Mouse (Mus musculus): ENCODE results near the gene Tec.

Gene Tec

GRCm38 (mm10) chr5:72783123-72783522 is 85.2 kb downstream of the Tec start:
- DNase-seq (ENCODE audit: low spot score in 2 of 2): no peak

DNA sequence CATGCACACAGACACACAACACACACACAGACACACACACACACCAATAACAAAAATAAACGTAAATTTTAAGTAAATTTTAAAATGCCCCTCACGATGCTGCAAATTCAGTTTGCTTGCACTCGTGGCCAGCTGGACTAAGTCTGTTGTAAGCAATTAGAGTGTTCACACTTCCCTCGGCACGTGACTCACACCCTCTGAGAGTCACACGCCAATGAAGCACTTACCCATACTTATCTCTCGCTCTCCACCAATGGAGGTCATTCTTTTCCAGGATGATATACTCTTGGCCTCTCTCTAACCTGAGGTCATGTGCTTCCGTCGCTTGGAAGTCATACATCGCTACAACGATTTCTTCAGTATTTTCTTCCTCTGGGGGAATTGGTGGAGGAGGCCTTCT is 86.5 kb downstream of the Tec start:
- DNase-seq (ENCODE audit: low spot score in 2 of 2): no peak

- no peak for DNase-seq (ENCODE audit: low spot score in 2 of 2)
Measured at GRCm38 (mm10) chr5:72776595-72776994, 91.7 kb downstream of the Tec start.

DNA sequence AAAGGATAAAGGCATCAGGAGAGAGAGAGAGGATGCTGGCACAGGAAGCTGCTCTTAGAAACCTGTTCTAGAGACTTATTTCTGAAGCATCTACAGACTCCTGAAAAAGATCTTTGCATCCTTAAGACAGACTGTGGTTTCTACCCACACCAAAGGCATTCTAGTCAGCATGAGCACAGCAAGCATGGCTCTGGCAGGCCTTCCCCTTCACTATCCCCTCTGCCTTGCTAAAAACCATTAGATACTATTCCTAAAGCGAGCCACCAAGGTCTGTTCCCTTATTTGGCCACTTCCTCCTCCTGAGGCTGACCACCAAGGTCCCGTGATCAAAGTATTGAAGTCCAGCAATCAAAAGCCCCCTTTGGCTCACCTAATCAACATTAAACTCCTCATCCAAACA is 92.2 kb downstream of the Tec start:
- no peak for DNase-seq (ENCODE audit: low spot score in 2 of 2)

GRCm38 (mm10) chr5:72769841-72770240 is 98.4 kb downstream of the Tec start:
- DNase-seq (ENCODE audit: low spot score in 2 of 2): no peak

DNA sequence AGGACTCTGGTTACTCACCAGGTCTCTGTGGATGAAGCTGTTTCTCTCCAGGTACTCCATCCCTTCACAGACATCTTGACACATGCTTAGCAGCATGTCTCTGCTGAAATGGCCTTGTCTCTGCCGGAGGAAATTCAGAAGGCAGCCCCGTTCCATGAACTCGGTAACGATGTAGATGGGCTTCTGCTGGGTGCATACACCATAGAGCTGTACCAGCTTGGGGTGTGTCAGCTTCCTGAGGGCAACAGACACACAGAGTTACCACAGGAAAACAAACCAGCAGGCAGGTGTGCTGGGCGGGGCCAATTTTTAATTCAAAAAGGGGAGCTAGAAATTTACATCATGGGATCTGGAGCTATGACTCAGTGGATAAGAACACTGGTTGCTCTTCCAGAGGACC is 104.7 kb downstream of the Tec start:
- DNase-seq (ENCODE audit: low spot score in 2 of 2): no peak

DNA sequence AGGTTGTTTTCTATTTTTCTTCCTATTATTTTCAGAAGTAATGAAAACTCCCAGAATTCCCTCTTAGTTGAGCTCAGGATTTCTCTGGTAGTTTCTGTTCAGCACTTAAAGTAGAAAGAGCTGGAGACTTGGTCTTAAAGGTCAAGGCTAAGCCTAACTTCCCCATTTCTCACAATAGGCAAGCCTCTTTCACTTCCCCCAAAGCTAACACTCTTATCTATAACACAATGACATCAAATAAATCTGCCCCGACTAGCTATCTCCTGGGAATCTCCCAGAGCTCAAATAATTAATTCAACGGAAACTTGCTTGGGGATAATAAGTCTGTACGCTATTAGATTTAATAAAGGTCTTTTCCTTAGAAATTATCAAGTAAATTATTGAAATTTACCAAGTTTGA is 105.3 kb downstream of the Tec start:
- no peak for DNase-seq (ENCODE audit: low spot score in 2 of 2)

DNA sequence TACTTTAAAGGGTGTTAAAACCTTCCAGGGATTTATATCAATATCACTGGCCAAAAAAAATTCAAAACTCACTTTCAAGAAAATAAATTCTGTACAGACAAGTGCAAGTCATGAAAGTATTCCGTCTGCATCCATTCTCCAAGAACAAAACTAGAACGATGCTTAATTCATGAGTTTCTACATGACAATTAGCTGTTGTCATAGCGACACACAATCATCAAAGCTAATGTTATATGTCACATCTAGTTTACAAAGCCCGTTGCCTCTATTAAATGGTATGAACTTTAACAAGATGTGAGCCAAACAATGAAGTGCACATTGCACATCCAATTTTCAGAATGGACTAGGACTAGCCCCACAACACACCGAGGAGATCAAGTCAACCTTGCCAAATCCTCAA is 106.5 kb downstream of the Tec start:
- no peak for DNase-seq (ENCODE audit: low spot score in 2 of 2)

DNA sequence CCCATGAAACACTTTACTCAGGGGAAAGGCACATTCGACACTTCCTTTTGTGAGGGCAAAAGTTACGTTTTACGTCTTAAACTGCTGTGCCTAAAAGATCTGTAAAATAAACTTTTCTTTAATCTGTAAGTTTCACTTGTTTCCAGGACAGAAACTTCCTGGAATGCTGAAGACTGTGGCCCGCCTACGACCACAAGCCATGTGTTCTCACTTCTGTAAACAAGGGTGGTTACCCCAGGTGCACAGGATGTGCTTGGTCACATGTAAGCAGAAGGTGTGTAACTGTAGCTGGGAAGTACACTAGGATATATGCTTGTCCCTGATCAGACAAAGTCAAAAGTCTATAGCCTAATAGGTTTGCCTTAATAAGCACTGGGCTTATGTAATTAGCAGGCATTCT is 107.0 kb downstream of the Tec start:
- no peak for DNase-seq (ENCODE audit: low spot score in 2 of 2)

DNA sequence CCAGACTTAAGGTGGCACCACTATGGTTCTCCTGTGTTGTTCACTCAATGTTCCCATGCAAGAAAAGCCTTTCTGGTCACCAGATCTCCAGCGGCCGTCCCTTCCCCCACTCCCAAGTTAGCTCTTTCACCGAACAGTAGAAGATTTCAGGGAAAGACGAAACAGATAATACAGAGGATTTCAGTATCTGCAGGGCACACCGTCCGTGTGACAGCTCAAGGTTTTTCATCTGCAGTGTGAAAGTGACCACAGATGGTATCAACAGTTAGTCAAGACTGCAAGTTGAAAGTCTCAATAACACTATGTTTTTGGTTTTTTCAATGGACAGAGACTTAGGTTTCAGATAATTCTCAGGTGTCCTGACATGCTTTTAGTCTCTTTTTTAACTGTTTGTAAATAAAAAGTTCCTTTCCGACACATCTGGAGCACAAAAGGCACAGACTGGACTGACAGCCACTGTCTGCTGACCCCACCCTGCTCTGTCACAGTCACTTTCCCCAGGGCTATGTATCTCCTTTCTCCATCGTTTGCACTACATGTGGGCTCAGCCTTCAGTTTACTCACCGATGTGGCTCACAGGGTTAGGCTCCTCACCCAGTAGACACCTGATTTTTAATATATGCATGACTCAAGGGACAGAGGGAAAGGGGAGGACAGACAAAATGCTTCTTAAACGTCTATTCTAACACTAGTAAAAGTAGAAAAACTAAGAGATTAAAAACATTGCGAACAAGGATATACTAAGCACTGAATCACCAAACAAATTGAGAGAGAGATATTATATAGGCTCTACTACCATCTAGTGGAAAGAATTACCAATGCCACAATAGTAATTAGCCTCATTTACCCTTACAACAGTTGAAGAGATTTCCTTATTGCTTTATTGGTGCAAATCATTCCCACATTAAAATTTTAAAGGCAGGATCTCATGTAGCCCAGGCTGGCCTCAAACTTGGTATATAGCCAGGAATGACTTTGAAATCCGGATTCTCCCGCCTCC is 109.1 kb downstream of the Tec start:
- DNase-seq (ENCODE audit: low spot score in 2 of 2): no peak

- DNase-seq (ENCODE audit: low spot score in 2 of 2): no peak
Measured at GRCm38 (mm10) chr5:72757155-72757773, 111.0 kb downstream of the Tec start.

DNA sequence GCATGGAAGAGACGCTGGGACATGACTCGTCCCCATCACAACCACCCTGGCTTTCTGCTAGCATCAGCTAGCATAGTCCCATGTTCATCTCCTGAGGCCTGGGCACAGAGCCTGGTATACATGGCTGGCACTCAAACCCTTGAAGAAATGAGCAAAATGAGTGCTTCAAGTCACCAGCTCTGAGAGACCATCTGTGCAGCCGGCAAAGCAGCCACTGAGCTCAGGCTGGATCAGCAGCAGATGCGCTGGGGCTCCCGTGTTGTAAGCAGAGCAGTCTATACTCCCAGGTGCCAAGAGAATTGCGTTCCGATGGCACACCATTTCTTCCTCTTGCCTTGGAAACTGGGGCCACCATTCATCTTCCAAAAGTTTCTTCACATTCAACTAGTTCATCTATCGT is 112.3 kb downstream of the Tec start:
- peak; percentile 40 to 82 for DNase-seq (ENCODE audit: low spot score in 2 of 2)

GRCm38 (mm10) chr5:72755035-72755434 is 113.2 kb downstream of the Tec start:
- DNase-seq (ENCODE audit: low spot score in 2 of 2): no peak

DNA sequence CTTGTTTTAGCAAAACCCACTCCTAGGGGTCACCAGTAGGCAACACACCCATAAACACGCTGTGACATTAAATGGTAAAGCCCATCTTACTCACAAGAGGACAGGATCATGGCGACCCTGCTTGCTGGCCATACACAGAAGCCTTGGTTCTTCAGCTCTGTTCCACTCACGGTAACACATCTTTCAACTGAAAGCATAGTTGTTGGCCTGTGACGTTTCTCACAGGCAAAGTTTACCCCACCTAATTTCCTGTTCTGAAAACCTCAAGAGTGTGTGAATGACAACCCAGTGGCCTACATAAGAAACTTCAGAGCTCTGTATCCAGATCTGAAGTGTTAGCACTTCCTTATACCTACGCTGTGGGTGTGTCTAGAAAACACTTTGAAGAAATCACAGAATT is 115.7 kb downstream of the Tec start, which contains the start of gene Txk:
Txk (minus strand) TSS at position 193 of the 400 bp plus-strand sequence.
- DNase-seq (ENCODE audit: low spot score in 2 of 2): no peak

- no peak for DNase-seq (ENCODE audit: low spot score in 2 of 2)
Measured at GRCm38 (mm10) chr5:72751056-72751758, 117.1 kb downstream of the Tec start.

GRCm38 (mm10) chr5:72750226-72750625 is 118.1 kb downstream of the Tec start:
- no peak for DNase-seq (ENCODE audit: low spot score in 2 of 2)

GRCm38 (mm10) chr5:72748659-72749265 is 119.5 kb downstream of the Tec start:
- no peak for DNase-seq (ENCODE audit: low spot score in 2 of 2)

GRCm38 (mm10) chr5:72747384-72747783 is 120.9 kb downstream of the Tec start:
- peak; percentile 62 to 88 for DNase-seq (ENCODE audit: low spot score in 2 of 2)

DNA sequence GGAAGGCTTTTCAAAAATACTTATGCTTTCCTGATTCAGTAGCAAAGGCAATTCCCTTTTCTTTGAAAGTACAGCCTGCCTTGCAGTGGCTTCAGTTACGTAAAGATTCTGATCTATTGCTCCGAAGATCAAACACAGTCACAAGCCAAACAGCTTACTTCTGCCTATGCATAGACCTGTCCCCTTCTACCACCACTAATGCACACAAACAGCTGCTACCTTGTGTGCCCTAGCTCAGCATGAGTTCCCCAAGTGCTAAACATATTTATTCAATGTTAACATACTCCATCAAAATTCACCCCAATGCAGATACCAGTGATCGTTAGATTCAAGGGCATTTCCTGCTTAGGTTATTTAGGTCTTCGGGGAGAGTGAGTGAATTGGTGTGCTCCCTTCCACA is 121.8 kb downstream of the Tec start:
- DNase-seq (ENCODE audit: low spot score in 2 of 2): no peak

- no peak for DNase-seq (ENCODE audit: low spot score in 2 of 2)
Measured at GRCm38 (mm10) chr5:72743103-72743502, 125.2 kb downstream of the Tec start.

DNA sequence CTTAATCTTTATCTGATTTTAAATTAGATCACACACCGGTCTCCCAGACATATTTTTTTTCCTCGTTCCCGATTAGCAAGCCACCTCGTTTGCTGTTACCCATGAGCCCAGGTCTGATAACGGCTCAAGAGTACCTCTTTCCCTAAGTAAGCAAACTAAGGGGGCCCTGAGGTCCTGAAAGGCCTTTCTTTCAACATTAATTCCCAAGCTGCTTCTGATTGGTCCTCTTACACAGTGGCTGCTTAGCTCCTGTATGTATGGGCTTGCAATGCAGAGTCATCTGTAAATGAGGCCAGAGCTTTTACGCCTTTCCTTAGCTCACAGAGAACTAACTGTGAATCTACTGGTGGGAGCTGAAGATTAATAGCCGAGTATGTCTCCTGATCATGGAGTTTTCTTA is 131.4 kb downstream of the Tec start:
- DNase-seq (ENCODE audit: low spot score in 2 of 2): no peak

DNA sequence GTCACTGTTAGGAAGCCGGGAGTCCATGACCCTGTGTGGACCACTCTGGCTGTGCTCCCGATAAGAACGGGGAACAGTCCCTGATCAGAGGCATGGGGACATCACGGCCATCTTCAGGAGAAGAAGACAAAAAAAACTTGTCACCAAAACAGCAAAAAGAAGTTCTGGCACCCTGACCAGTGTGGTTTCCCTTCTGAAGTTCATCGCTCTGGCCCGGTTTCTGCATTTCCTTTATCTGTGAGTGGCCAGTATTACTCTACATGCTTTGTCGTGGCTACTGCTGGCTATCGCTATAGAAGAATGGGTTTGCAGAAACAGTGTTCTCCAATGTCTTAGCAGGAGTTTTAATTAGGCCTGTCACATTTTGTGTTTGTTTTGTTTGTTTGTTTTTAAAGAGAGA is 131.8 kb downstream of the Tec start:
- no peak for DNase-seq (ENCODE audit: low spot score in 2 of 2)

All from frontal cortex, postnatal 36 days (tissue).